Mouse (Mus musculus) bone marrow macrophage, adult 2 months (primary cell): Measurements from ENCODE around the gene Limd1. TPM values are rescaled to one million over a fixed set of nuclear protein-coding genes. Genes with fewer than 3 reads are reported as not detected.
A peak's percentile ranks its signal among the peaks of the same experiment; 100 is the strongest.

Source experiments
- H3K27ac ChIP-seq: 2 replicates; pipeline ENCODE4 v1.5.1; 2012; ENCODE audit warnings: low read depth, low read length; ENCODE audit not compliant: insufficient read depth
- H3K4me1 ChIP-seq: 2 replicates; pipeline ENCODE4 v1.6.1; 2012; ENCODE audit warnings: low read length; ENCODE audit not compliant: control insufficient read depth, insufficient read depth
- H3K4me3 ChIP-seq: 2 replicates; pipeline ENCODE4 v1.5.1; 2012; ENCODE audit warnings: mild to moderate bottlenecking, low read length, moderate library complexity; ENCODE audit not compliant: insufficient read depth
- CTCF ChIP-seq: IDR thresholded peaks from 2 replicates; pipeline ENCODE4 v1.5.1; 2012; ENCODE audit warnings: low read depth, mild to moderate bottlenecking, low read length, moderate library complexity
- POLR2A ChIP-seq: IDR thresholded peaks from 2 replicates; pipeline ENCODE4 v1.6.1; 2012; ENCODE audit warnings: mild to moderate bottlenecking, low read depth, low read length, borderline replicate concordance
- polyA plus RNA-seq: library from polyadenylated mRNA; stranded (reverse); fragments of >200 nt; gene quantifications from 2 replicates; pipeline ENCODE4 v1.2.4, GENCODE M21; 2012; ENCODE audit not compliant: missing spikeins, insufficient read depth, insufficient read length

The Limd1 gene
- polyA plus RNA-seq, 1 experiment, result 36.1 TPM

- Histone ChIP-seq H3K27ac (no peak overlapping the region), H3K4me3 (no peak overlapping the region), H3K4me1 (peaks cover 11% of the 10 kb centered on the region)
- no peak for TF ChIP-seq CTCF
- no peak for TF ChIP-seq POLR2A
Observed at GRCm38 (mm10) chr9:123491917-123492585, 13.5 kb downstream of the Limd1 start.

GRCm38 (mm10) chr9:123496665-123497064 lies 18.2 kb downstream of the Limd1 start:
- H3K4me1 ChIP-seq, result peaks cover 20% of the 10 kb centered on the region
- TF ChIP-seq POLR2A (no peak), CTCF (no peak)
- H3K27ac ChIP-seq, result no peak overlapping the region
- no peak overlapping the region for H3K4me3 ChIP-seq

GRCm38 (mm10) chr9:123497906-123498305 lies 19.4 kb downstream of the Limd1 start:
- Histone ChIP-seq H3K4me1 (peaks cover 28% of the 10 kb centered on the region), H3K4me3 (no peak overlapping the region), H3K27ac (no peak overlapping the region)
- TF ChIP-seq POLR2A (no peak), CTCF (no peak)

DNA sequence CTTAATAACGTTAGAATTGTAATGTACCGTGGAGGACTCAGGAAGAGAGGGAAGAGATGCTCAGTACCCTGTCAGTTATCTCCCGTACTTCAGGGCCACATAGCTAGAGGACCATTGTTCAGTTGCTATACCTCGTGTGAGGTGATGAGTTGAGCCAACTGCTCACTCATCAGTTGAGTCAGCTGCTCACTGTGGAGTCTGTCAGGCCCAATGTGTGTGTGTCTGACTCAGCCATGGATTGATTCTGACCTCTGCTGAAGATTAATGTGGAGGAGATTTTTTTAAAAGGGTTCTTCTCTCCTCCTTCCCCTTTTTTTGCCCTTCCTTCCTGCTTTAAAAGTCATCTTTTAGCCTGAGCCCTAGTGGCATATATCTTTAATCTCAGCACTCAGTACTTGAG lies 22.0 kb downstream of the Limd1 start:
- Histone ChIP-seq H3K27ac (no peak overlapping the region), H3K4me1 (peaks cover 40% of the 10 kb centered on the region), H3K4me3 (no peak overlapping the region)
- TF ChIP-seq CTCF, result no peak
- no peak for TF ChIP-seq POLR2A

- TF ChIP-seq POLR2A, result no peak
- no peak for TF ChIP-seq CTCF
- H3K27ac ChIP-seq, result peak overlapping the region; percentile 4; the same call in 1 of the 2 replicates
- H3K4me3 ChIP-seq, result no peak overlapping the region
- H3K4me1 ChIP-seq, result peaks cover 32% of the 10 kb centered on the region
Observed at GRCm38 (mm10) chr9:123503171-123503834, 24.8 kb downstream of the Limd1 start.

DNA sequence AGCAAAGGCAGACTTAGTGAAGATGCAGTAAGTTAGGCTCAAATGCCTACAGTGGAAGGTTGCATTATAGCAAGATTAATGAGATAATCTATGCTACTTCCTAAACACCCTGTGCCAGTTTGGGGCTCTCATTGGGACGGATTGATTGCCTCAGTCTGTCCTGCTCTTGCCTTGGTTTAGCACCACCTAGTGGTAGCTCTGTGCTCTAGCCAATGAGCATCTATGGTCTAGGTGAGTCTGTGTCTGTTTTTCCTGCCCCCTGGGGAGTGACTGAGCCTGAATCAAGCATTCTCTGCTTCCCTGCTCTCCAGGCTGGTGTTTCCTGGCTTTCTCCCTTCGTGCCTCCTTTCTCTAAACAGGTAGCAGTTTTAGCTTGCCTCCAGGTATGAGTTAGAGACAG lies 25.8 kb downstream of the Limd1 start:
- TF ChIP-seq CTCF (peak; percentile 90), POLR2A (no peak)
- Histone ChIP-seq H3K4me1 (peaks cover 32% of the 10 kb centered on the region), H3K27ac (no peak overlapping the region), H3K4me3 (no peak overlapping the region)

DNA sequence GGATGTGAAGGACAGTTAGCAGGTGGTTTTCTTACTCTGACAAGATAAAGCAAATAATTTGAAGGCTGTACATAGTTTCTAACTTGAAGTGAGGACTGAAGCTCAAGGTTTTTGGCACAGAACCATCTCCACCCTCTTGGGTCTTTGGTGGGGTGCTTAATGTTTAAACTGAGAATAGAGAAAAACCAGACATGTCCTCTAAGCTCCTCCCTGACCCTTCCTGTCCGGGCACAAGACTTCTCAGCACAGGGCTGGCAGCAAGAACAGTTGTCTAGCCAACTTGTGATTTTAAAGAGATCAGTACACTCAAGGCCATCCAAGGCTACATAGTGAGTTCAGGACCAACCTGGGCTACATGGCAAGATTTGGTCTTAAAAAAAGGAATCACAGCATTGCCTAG lies 27.1 kb downstream of the Limd1 start:
- peaks cover 26% of the 10 kb centered on the region for H3K4me1 ChIP-seq
- TF ChIP-seq CTCF, result no peak
- TF ChIP-seq POLR2A, result no peak
- no peak overlapping the region for H3K4me3 ChIP-seq
- no peak overlapping the region for H3K27ac ChIP-seq

GRCm38 (mm10) chr9:123506270-123507146 lies 28.0 kb downstream of the Limd1 start:
- H3K4me1 ChIP-seq, result peaks cover 24% of the 10 kb centered on the region
- no peak for TF ChIP-seq POLR2A
- no peak for TF ChIP-seq CTCF
- H3K27ac ChIP-seq, result no peak overlapping the region
- no peak overlapping the region for H3K4me3 ChIP-seq

GRCm38 (mm10) chr9:123507380-123507779 lies 28.9 kb downstream of the Limd1 start:
- Histone ChIP-seq H3K4me1 (peaks cover 21% of the 10 kb centered on the region), H3K4me3 (no peak overlapping the region), H3K27ac (no peak overlapping the region)
- TF ChIP-seq CTCF (no peak), POLR2A (no peak)

- peaks cover 7% of the 10 kb centered on the region for H3K4me1 ChIP-seq
Observed at GRCm38 (mm10) chr9:123508986-123509385, 30.5 kb downstream of the Limd1 start.

More at GRCm38 (mm10) chr9:123508986-123509385, 30.5 kb downstream of the Limd1 start:
- no peak for TF ChIP-seq POLR2A
- no peak for TF ChIP-seq CTCF
- no peak overlapping the region for H3K27ac ChIP-seq
- no peak overlapping the region for H3K4me3 ChIP-seq
